Mouse (Mus musculus): ENCODE data around the gene Lrrc28. TPM values are rescaled to one million over a fixed set of nuclear protein-coding genes. Genes with fewer than 3 reads are reported as not detected.

Lrrc28 gene
- total and polyA plus RNA-seq, 2 experiments from 2014 or later, result 25.8 to 61.4 TPM

DNA sequence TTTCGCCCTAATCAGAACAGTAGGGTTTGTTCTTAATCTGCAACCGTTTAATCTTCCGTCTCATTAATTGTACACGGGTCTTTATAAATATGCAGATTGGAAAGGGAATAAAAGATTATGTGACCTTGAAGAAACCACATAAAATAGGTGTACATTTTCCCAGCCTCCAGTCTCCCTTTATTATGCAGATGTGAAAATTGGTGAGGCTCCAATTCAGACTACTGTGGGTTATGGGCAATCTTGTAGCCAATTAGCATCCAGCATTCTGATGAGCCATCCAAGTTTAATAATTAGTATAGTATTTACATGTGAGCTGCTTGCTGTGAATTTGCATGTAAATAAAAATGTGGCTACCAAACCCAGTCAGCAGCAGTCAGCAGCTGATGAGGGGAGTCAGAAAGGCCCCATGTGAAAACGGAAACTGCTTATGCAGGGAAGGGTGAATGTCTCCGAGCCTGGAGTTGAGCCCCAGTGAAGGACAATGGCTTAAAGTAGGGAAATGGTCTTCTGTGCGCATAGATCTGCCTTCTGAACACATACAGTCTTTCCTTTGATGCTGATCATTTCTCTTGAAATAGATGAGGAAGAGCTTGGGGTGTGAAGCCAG lies 176.2 kb downstream of the Lrrc28 start:
- H3K4me2 ChIP-seq (ENCODE audit: low read depth, low read length, poor library complexity, severe bottlenecking), result no peak overlapping the region

DNA sequence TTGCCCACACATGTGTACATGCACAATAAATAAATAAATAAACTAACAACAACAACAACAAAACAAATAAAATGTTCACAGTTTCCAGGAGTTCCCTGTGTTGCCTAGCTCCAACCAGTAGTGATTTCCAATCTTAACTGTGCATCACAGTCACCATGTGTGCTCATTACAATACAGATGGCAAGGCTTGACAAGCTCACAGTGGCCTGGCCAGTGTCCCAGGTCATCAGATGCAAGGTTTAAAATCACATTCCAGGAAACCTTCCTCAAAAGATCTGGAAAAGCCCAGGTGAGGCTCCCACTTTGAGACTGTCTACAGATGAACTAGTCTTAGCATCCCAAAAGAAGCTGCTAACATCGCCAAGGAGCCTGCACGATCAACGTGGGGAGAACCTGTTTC lies 176.9 kb downstream of the Lrrc28 start:
- ATAC-seq (ENCODE audit: low FRiP score) (no peak), DNase-seq (ENCODE audit: low spot score) (no peak)
- Histone ChIP-seq H3K9ac (replicated peaks; ENCODE audit: low read length, poor library complexity, severe bottlenecking) (no peak overlapping the region), H3K4me1 (ENCODE audit: insufficient read depth, low read length) (no peaks in the 10 kb centered on the region), H3K4me2 (ENCODE audit: low read depth, low read length, poor library complexity, severe bottlenecking) (no peak overlapping the region), H3K27ac (ENCODE audit: low read depth, low read length) (no peak overlapping the region), H3K4me3 (ENCODE audit: low read depth, low read length) (no peak overlapping the region), H3K27me3 (ENCODE audit: insufficient read depth, low read length) (no peaks in the 10 kb centered on the region), H3K36me3 (ENCODE audit: insufficient read depth, low read length) (no peaks in the 10 kb centered on the region), H3K9me3 (ENCODE audit: low read length) (no peaks in the 10 kb centered on the region)
- TF ChIP-seq CTCF (IDR thresholded peaks at IDR 0.05), result no peak
- WGBS, result 78% methylated on average over 3 of the region's 3 CpGs

More for the DNA sequence above, 176.2 kb downstream of the Lrrc28 start:
- TF ChIP-seq CTCF (IDR thresholded peaks at IDR 0.05), result no peak
- no peaks in the 10 kb centered on the region for H3K9me3 ChIP-seq (ENCODE audit: low read length)
- 32% methylated on average over 7 of the region's 7 CpGs for WGBS
- H3K36me3 ChIP-seq (ENCODE audit: insufficient read depth, low read length), result no peaks in the 10 kb centered on the region
- H3K27me3 ChIP-seq (ENCODE audit: insufficient read depth, low read length), result no peaks in the 10 kb centered on the region
- H3K27ac ChIP-seq (ENCODE audit: low read depth, low read length), result no peak overlapping the region
- ATAC-seq (ENCODE audit: low FRiP score) (no peak), DNase-seq (ENCODE audit: low spot score) (no peak)
- no peak overlapping the region for H3K9ac ChIP-seq (replicated peaks; ENCODE audit: low read length, poor library complexity, severe bottlenecking)
- H3K4me1 ChIP-seq (ENCODE audit: insufficient read depth, low read length), result no peaks in the 10 kb centered on the region
- H3K4me3 ChIP-seq (ENCODE audit: low read depth, low read length), result no peak overlapping the region

DNA sequence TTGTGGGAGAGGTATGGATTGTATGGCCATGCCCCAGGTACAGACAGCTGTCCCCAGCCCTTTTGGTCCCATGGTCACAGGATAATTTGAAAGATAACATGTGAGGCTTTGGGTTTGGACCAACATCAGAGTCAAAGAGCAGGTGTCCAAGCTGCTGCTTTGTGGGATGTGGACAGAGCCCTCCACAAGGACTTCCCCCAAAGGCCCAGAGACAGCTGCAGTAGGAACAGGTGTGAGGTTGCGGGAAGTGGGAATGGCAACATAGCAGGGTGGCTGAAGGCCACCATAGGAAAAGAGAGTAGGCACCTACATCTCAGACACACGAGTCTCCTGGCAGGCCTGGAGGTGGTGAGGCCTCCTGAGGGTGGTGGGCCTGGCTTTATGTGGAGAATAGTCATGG lies 178.7 kb downstream of the Lrrc28 start:
- Histone ChIP-seq H3K4me1 (ENCODE audit: insufficient read depth, low read length) (no peaks in the 10 kb centered on the region), H3K27ac (ENCODE audit: low read depth, low read length) (no peak overlapping the region), H3K9ac (replicated peaks; ENCODE audit: low read length, poor library complexity, severe bottlenecking) (no peak overlapping the region), H3K36me3 (ENCODE audit: insufficient read depth, low read length) (no peaks in the 10 kb centered on the region), H3K9me3 (ENCODE audit: low read length) (no peaks in the 10 kb centered on the region), H3K4me3 (ENCODE audit: low read depth, low read length) (no peak overlapping the region), H3K27me3 (ENCODE audit: insufficient read depth, low read length) (no peaks in the 10 kb centered on the region), H3K4me2 (ENCODE audit: low read depth, low read length, poor library complexity, severe bottlenecking) (no peak overlapping the region)
- DNase-seq (ENCODE audit: low spot score), result no peak
- 93% methylated on average over 2 of the region's 2 CpGs for WGBS
- TF ChIP-seq CTCF (IDR thresholded peaks at IDR 0.05), result no peak
- no peak for ATAC-seq (ENCODE audit: low FRiP score)

- Histone ChIP-seq H3K9ac (replicated peaks; ENCODE audit: low read length, poor library complexity, severe bottlenecking) (no peak overlapping the region), H3K4me3 (ENCODE audit: low read depth, low read length) (no peak overlapping the region), H3K27me3 (ENCODE audit: insufficient read depth, low read length) (no peaks in the 10 kb centered on the region), H3K4me2 (ENCODE audit: low read depth, low read length, poor library complexity, severe bottlenecking) (no peak overlapping the region), H3K9me3 (ENCODE audit: low read length) (no peaks in the 10 kb centered on the region), H3K4me1 (ENCODE audit: insufficient read depth, low read length) (no peaks in the 10 kb centered on the region), H3K36me3 (ENCODE audit: insufficient read depth, low read length) (no peaks in the 10 kb centered on the region), H3K27ac (ENCODE audit: low read depth, low read length) (no peak overlapping the region)
- ATAC-seq (ENCODE audit: low FRiP score) (no peak), DNase-seq (ENCODE audit: low spot score) (no peak)
- WGBS, result 86% methylated on average over 8 of the region's 8 CpGs
- TF ChIP-seq CTCF (IDR thresholded peaks at IDR 0.05), result no peak
Observed at GRCm38 (mm10) chr7:67464633-67465032, 180.4 kb downstream of the Lrrc28 start.

GRCm38 (mm10) chr7:67463565-67463964 lies 181.5 kb downstream of the Lrrc28 start:
- Histone ChIP-seq H3K9ac (replicated peaks; ENCODE audit: low read length, poor library complexity, severe bottlenecking) (no peak overlapping the region), H3K27ac (ENCODE audit: low read depth, low read length) (no peak overlapping the region), H3K27me3 (ENCODE audit: insufficient read depth, low read length) (no peaks in the 10 kb centered on the region), H3K4me3 (ENCODE audit: low read depth, low read length) (no peak overlapping the region), H3K9me3 (ENCODE audit: low read length) (no peaks in the 10 kb centered on the region), H3K4me2 (ENCODE audit: low read depth, low read length, poor library complexity, severe bottlenecking) (no peak overlapping the region), H3K4me1 (ENCODE audit: insufficient read depth, low read length) (no peaks in the 10 kb centered on the region), H3K36me3 (ENCODE audit: insufficient read depth, low read length) (no peaks in the 10 kb centered on the region)
- ATAC-seq (ENCODE audit: low FRiP score) (no peak), DNase-seq (ENCODE audit: low spot score) (peak; percentile 15)
- WGBS, result 20% methylated on average over 7 of the region's 7 CpGs
- TF ChIP-seq CTCF (IDR thresholded peaks at IDR 0.05), result no peak

Other genes with a start within 250 kb of the Lrrc28 start
- 5.9 and 6.7 TPM in 2 replicates for gene Ttc23, start 2.1 kb upstream of the Lrrc28 start, total RNA-seq (2014; rRNA removed)
- gene Ttc23, start 2.1 kb upstream of the Lrrc28 start, polyA plus RNA-seq (2015; fragmentation: Nextera tagmentation; extraction: Ambion mirVana), result 4.6 and 5.6 TPM in 2 replicates
- 6.0 and 11.6 TPM in 2 replicates for gene Synm, start 114.5 kb upstream of the Lrrc28 start, total RNA-seq (2014; rRNA removed)
- 4.2 and 4.7 TPM in 2 replicates for gene Synm, start 114.5 kb upstream of the Lrrc28 start, polyA plus RNA-seq (2015; fragmentation: Nextera tagmentation; extraction: Ambion mirVana)